Mouse (Mus musculus) embryo, embryonic 10.5 days (tissue): Measurements from ENCODE around the gene Pdzd2.

ENCODE experiments used
- DNase-seq: peaks from one replicate; pipeline ENCODE4 v3.0.0-alpha.2; 2015; ENCODE audit warnings: low spot score

Pdzd2 gene

GRCm38 (mm10) chr15:12539618-12540302 lies 200.0 kb downstream of the Pdzd2 start:
- DNase-seq, result no peak

- DNase-seq, result no peak
Observed at GRCm38 (mm10) chr15:12533254-12533653, 206.5 kb downstream of the Pdzd2 start.

DNA sequence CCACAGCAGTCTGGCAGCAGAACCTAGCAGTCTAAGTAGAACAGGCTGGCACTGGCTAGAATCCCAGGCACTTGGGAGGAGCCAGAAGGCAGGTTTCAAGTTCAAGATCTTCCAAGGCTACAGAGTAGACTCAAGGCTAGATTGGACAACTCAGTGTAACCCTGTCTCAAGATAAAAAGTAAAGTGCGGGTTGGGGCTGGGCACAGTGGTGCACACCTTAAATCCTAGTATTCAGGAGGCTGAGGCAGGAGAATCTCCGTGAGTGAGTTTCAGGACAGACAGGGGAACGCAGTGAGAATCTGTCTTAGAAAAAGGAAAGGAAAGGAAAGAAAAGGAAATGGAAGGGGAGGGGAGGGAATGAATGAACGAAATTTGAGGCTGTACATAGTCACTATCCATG lies 207.2 kb downstream of the Pdzd2 start:
- DNase-seq, result no peak

GRCm38 (mm10) chr15:12522810-12523209 lies 216.9 kb downstream of the Pdzd2 start:
- no peak for DNase-seq

DNA sequence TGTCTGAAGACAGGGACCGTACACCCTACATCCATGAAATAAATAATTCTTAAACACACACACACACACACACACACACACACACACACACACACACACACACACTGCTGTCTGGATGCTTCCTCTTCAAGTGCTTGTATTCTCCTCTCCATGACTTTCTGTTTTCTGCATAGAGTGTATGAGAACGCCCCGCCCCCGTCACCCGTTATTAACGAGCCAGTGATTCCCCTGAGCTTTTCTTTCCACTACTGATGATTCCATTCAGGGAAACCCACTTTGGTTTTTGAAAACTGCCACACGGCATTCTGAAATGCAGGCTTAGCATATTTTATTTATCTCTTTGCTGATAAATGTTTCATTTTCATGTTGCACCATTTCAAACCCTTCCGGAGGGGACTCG lies 219.4 kb downstream of the Pdzd2 start:
- no peak for DNase-seq

DNA sequence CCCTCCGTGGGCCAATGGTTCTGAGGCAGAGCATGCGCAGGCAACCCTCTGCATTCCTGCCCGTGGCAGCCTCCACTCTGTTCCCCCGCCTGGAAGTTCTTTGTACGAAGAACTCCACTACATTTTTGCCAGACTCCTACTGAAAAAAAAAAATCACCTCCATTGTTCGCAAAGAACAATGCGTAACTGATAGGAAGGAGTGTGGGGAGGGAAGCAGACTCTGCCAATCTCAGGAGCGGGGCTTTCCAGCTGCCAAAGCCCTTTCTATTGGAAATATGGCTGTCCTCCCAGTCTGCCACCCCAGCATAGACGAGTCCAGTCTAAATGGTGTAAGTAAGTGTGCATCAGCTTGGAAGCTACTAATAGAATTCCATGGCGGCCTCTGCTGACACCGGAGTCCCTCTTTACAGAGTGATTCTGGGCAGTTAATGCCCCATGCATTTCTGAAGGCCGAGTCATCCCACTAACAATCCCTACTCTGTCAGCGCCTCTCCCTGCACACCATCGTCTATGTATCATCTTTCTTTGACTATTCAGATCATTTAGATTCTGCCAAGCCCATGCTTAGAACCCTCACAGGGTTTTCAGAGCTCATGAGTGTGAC lies 221.3 kb downstream of the Pdzd2 start:
- DNase-seq, result no peak

GRCm38 (mm10) chr15:12517314-12517813 lies 222.4 kb downstream of the Pdzd2 start:
- peak; percentile 27 for DNase-seq

DNA sequence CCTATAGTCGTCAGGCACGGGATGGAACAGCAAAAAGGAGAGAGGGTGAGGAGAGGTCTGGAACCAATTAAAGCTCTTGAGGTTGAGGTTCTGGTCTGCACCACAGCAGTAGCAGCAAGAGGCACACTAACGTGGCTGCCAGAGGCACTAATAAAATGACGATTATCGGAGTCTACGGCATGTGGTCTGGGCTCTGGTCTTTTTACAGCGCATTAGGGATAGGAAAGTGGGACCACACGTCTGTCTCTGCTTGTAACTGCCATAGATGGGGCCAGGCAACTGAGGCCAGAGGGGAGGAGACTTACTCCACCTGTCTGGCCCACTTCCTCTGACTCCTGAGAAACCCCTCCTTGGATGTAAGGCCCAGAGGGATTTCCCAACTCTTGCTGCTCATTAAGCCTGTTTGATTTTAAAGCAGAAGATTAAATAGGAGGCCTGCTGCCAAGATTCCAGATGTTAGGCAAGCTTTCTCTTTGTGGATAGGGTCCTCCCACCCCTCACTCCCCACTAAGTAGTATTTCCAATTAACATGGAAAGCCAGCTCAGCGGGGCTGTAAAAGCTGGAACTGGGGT lies 224.4 kb downstream of the Pdzd2 start:
- peak; percentile 11 for DNase-seq

- DNase-seq, result no peak
Observed at GRCm38 (mm10) chr15:12513526-12513925, 226.2 kb downstream of the Pdzd2 start.

- no peak for DNase-seq
Observed at GRCm38 (mm10) chr15:12508765-12509377, 230.9 kb downstream of the Pdzd2 start.

GRCm38 (mm10) chr15:12507523-12507922 lies 232.2 kb downstream of the Pdzd2 start:
- DNase-seq, result no peak

DNA sequence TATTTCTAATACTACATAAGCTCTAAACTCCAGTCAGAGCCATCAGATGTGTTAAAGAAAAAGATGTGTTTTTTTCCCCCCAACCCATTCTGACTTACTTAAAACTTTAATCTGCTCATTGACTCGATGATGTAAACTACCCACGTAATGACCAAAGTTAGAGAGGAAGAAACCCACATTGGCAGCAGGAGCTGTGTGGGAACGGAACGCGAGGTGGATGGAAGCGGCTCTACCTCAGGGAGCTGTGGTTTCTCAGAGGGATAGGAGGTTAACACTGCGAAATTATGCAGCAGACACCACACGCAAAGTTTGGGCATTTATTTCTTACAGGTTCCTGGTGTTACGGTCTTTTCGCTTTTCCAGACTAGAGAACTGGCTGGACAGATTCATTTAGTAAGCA lies 233.2 kb downstream of the Pdzd2 start:
- no peak for DNase-seq

GRCm38 (mm10) chr15:12506085-12506484 lies 233.6 kb downstream of the Pdzd2 start:
- no peak for DNase-seq

GRCm38 (mm10) chr15:12505556-12505955 lies 234.2 kb downstream of the Pdzd2 start:
- DNase-seq, result no peak

DNA sequence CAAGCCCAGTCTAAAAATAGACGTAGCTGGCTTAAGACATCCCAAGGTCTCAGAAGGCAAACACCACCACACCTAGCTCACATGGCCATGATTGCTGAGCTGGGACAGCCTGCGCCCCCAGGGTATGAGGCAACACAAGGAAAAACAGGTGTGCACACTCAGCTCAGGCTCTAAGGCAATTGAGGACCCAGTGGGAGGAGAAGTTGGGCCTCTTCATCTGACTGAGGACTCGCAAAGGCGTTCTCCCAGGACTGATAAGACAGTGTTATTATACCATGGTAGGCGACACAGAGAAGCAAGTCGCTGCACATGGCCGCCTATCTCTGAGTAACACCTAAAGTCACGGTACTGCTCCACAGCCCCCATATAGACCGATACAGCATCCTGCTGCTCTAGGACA lies 235.8 kb downstream of the Pdzd2 start:
- DNase-seq, result no peak

- DNase-seq, result no peak
Observed at GRCm38 (mm10) chr15:12501924-12502548, 237.7 kb downstream of the Pdzd2 start.

DNA sequence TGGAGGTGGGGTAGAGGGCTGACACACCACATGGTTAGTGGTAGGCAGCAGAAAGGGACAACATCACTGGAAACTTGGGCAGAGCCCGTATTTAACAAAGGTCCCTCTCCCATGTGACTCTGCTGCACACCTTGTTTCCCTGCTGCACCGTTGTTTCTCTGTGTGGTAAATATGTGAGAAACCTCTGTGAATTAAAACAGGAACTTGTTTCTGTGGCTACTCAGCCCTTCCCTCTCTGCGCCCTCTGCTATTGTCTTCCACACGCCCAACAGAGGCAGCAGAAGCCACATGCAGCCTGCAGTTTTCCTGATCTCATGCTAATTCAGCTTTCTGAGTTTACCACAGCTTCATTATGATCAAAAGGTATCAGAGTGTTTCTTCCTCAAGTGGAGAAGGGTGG lies 239.1 kb downstream of the Pdzd2 start:
- no peak for DNase-seq

- no peak for DNase-seq
Observed at GRCm38 (mm10) chr15:12494084-12494483, 245.6 kb downstream of the Pdzd2 start.

GRCm38 (mm10) chr15:12493258-12493657 lies 246.5 kb downstream of the Pdzd2 start:
- no peak for DNase-seq

GRCm38 (mm10) chr15:12490969-12491368 lies 248.8 kb downstream of the Pdzd2 start:
- peak; percentile 32 for DNase-seq

DNA sequence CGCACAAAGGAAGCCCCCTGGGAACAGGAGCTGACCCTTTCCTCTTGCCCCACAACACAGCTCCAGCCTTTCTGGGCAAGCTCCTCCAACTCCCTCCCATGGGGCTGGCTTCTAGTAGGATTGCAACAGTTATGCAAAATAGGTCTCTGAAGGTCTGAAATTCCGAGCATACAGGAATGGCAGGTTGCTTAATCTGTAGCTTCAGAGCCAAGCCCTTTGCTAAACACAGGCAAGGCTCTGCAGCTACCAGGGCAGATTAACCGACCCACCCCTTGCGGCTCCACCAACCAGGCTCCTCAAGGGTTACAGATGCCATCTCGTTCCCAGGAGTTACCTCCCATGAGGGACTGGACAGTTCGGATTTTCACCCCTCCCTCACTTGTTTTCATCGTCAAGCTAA lies 249.2 kb downstream of the Pdzd2 start:
- peak; percentile 40 for DNase-seq

- DNase-seq, result no peak
Observed at GRCm38 (mm10) chr15:12488316-12488715, 251.4 kb downstream of the Pdzd2 start.

DNA sequence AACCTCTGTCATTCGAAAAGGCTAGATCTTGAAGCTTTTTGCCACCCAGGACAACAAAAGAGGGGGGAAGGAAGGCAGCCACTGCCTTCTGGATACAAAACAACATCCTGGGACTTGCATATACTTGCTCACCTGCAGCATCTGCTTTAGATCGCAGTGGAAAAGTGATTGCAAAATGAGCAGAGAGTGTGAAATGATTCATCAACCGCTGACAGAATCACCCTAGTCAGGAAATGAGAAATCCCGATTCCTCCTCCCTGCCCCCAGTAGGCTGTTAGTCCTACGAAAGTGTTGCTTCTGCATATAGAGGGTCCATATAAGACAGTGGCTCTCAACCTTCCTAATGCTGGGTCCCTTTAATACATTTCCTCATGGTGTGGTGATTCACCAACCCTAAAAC lies 258.5 kb downstream of the Pdzd2 start:
- no peak for DNase-seq
